Mouse (Mus musculus) cerebellum, adult 11 months (tissue): ENCODE measurements at regions not wholly inside any gene's neighbourhood (a gene's known extent, or its start where the extent isn't known, plus 50 kb on each side); places are given as distances from the start of the nearest gene placed in this dataset.
"Not testable (repeated sequence)": the region's sequence is repeated elsewhere in the genome, so short reads cannot be mapped to it uniquely, and the experiment has no call there.

Experiments
- DNase-seq: peaks from one replicate; pipeline ENCODE4 v3.0.0; 2022

GRCm38 (mm10) chr8:18000750-18001149 lies 977.3 kb downstream of the Defb40 start:
- DNase-seq: no peak

- DNase-seq: no peak
Observed at GRCm38 (mm10) chr8:17984779-17985178, 993.3 kb downstream of the Defb40 start.

GRCm38 (mm10) chr8:17948848-17949247 lies 1029.2 kb downstream of the Defb40 start:
- no peak for DNase-seq

- no peak for DNase-seq
Observed at GRCm38 (mm10) chr8:17948053-17948834, 1029.8 kb downstream of the Defb40 start.

GRCm38 (mm10) chr8:17934696-17935095 lies 1043.4 kb downstream of the Defb40 start:
- DNase-seq: no peak

- DNase-seq: no peak
Observed at GRCm38 (mm10) chr8:17909316-17909715, 1068.7 kb downstream of the Defb40 start.

GRCm38 (mm10) chr8:17888598-17888997 lies 1089.5 kb downstream of the Defb40 start:
- not testable (repeated sequence) for DNase-seq

- no peak for DNase-seq
Observed at GRCm38 (mm10) chr8:17863388-17863787, 1114.7 kb downstream of the Defb40 start.
